Mouse (Mus musculus): Measurements from ENCODE around the gene Gkap1. TPM values are rescaled to one million over a fixed set of nuclear protein-coding genes. Genes with fewer than 3 reads are reported as not detected.

Gkap1 gene
- 32.1 and 34.1 TPM in 2 replicates for polyA plus RNA-seq (2014; fragmentation: Nextera tagmentation; extraction: Ambion mirVana)

GRCm38 (mm10) chr13:58275599-58275998, at the start of gene Gkap1:
Gkap1 (minus strand) TSS chr13:58275699.
- Histone ChIP-seq H3K4me2 (ENCODE audit: low read length) (peak within 1 kb of the TSS; percentile 80), H3K27ac (replicated peaks in 1 of 2; ENCODE audit: control insufficient read depth in 1 of 2, insufficient read depth in 1 of 2, low read depth in 2 of 2, low read length in 2 of 2) (peak within 1 kb of the TSS; percentile 13 to 80), H3K27me3 (ENCODE audit: control insufficient read depth, insufficient read depth, low read length) (peaks cover 8% of the 10 kb centered on the region), H3K9ac (ENCODE audit: low read length) (peak within 1 kb of the TSS; percentile 91), H3K4me3 (ENCODE audit: control insufficient read depth in 1 of 2, insufficient read depth in 1 of 2, low read depth in 1 of 2, low read length in 2 of 2) (peak within 1 kb of the TSS; percentile 93 to 96), H3K36me3 (ENCODE audit: control insufficient read depth, insufficient read depth, low read length) (no peaks in the 10 kb centered on the region), H3K4me1 (ENCODE audit: control insufficient read depth in 2 of 2, insufficient read depth in 2 of 2, low read length in 2 of 2) (peaks cover 4 to 13% of the 10 kb centered on the region in 2 experiments), H3K9me3 (ENCODE audit: control insufficient read depth, low read length) (no peaks in the 10 kb centered on the region)
- WGBS: 74% methylated on average over 8 of the region's 8 CpGs
- ATAC-seq (ENCODE audit: insufficient number of reproducible peaks, insufficient read depth, low FRiP score, low read depth): no peak

- 64% methylated on average over 2 of the region's 2 CpGs for WGBS
- no peak for ATAC-seq (ENCODE audit: insufficient number of reproducible peaks, insufficient read depth, low FRiP score, low read depth)
- H3K9me3 ChIP-seq (ENCODE audit: control insufficient read depth, low read length): no peaks in the 10 kb centered on the region
Observed at GRCm38 (mm10) chr13:58317768-58318167, 42.3 kb upstream of the Gkap1 start.

DNA sequence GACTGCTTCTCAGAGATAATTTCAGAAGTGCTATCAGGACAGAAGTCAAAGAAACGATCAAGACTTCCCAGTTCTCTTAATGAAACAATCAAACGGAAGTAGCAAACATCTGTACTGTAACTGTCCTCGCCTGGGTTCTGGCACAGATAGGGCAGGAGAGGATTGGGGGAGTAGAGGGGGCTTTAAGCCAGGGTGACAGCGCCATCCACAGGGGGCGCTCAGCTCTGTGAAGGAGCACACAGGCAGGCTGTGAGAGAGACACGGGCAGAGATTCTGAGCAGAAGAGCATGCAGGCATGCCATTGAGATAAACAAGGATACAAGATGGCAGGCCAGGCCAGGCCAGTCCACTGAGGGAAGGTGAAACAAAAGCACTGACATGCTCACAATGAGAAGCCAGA, 39.5 kb upstream of the Gkap1 start:
- no peak for ATAC-seq (ENCODE audit: insufficient number of reproducible peaks, insufficient read depth, low FRiP score, low read depth)

More at GRCm38 (mm10) chr13:58317768-58318167, 42.3 kb upstream of the Gkap1 start:
- Histone ChIP-seq H3K9ac (ENCODE audit: low read length) (no peak overlapping the region), H3K27ac (replicated peaks in 1 of 2; ENCODE audit: control insufficient read depth in 1 of 2, insufficient read depth in 1 of 2, low read depth in 2 of 2, low read length in 2 of 2) (no peak overlapping the region), H3K36me3 (ENCODE audit: control insufficient read depth, insufficient read depth, low read length) (no peaks in the 10 kb centered on the region), H3K4me3 (ENCODE audit: control insufficient read depth in 1 of 2, insufficient read depth in 1 of 2, low read depth in 1 of 2, low read length in 2 of 2) (no peak overlapping the region), H3K4me2 (ENCODE audit: low read length) (no peak overlapping the region), H3K4me1 (ENCODE audit: control insufficient read depth in 2 of 2, insufficient read depth in 2 of 2, low read length in 2 of 2) (no peaks in the 10 kb centered on the region), H3K27me3 (ENCODE audit: control insufficient read depth, insufficient read depth, low read length) (no peaks in the 10 kb centered on the region)

DNA sequence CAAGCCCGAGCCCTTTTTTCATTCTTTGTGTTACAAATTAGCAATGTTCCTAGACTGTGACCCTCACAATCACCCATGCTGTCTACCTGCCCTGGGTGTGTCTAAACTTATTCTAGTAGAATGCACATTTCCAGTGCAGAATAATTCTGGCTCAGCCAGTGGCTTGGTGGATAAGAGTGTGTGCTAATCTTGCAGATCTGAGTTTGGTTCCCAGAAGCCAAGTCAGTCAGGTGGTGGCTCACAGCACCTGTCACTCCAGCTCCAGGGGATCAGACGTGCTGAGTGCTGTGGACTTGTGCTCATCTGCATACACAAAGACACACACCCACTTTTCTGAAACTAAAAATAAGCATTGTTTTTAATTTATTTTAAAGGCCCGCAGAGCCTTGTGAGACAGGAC, 38.3 kb upstream of the Gkap1 start:
- no peak overlapping the region for H3K4me2 ChIP-seq (ENCODE audit: low read length)
- no peak for ATAC-seq (ENCODE audit: insufficient number of reproducible peaks, insufficient read depth, low FRiP score, low read depth)
- no peaks in the 10 kb centered on the region for H3K9me3 ChIP-seq (ENCODE audit: control insufficient read depth, low read length)
- no peaks in the 10 kb centered on the region for H3K36me3 ChIP-seq (ENCODE audit: control insufficient read depth, insufficient read depth, low read length)
- no peaks in the 10 kb centered on the region for H3K27me3 ChIP-seq (ENCODE audit: control insufficient read depth, insufficient read depth, low read length)
- H3K9ac ChIP-seq (ENCODE audit: low read length): no peak overlapping the region
- H3K4me1 ChIP-seq (ENCODE audit: control insufficient read depth in 2 of 2, insufficient read depth in 2 of 2, low read length in 2 of 2): no peaks in the 10 kb centered on the region
- WGBS: 76% methylated on average over 3 of the region's 3 CpGs
- H3K27ac ChIP-seq (replicated peaks in 1 of 2; ENCODE audit: control insufficient read depth in 1 of 2, insufficient read depth in 1 of 2, low read depth in 2 of 2, low read length in 2 of 2): no peak overlapping the region
- H3K4me3 ChIP-seq (ENCODE audit: control insufficient read depth in 1 of 2, insufficient read depth in 1 of 2, low read depth in 1 of 2, low read length in 2 of 2): no peak overlapping the region

More for the DNA sequence above, 39.5 kb upstream of the Gkap1 start:
- WGBS: 45% methylated on average over 6 of the region's 6 CpGs
- Histone ChIP-seq H3K4me3 (ENCODE audit: control insufficient read depth in 1 of 2, insufficient read depth in 1 of 2, low read depth in 1 of 2, low read length in 2 of 2) (no peak overlapping the region), H3K9me3 (ENCODE audit: control insufficient read depth, low read length) (no peaks in the 10 kb centered on the region), H3K9ac (ENCODE audit: low read length) (no peak overlapping the region), H3K4me2 (ENCODE audit: low read length) (no peak overlapping the region), H3K4me1 (ENCODE audit: control insufficient read depth in 2 of 2, insufficient read depth in 2 of 2, low read length in 2 of 2) (no peaks in the 10 kb centered on the region), H3K36me3 (ENCODE audit: control insufficient read depth, insufficient read depth, low read length) (no peaks in the 10 kb centered on the region), H3K27me3 (ENCODE audit: control insufficient read depth, insufficient read depth, low read length) (no peaks in the 10 kb centered on the region), H3K27ac (replicated peaks in 1 of 2; ENCODE audit: control insufficient read depth in 1 of 2, insufficient read depth in 1 of 2, low read depth in 2 of 2, low read length in 2 of 2) (no peak overlapping the region)

GRCm38 (mm10) chr13:58311351-58311750, 35.9 kb upstream of the Gkap1 start:
- H3K27ac ChIP-seq (replicated peaks in 1 of 2; ENCODE audit: control insufficient read depth in 1 of 2, insufficient read depth in 1 of 2, low read depth in 2 of 2, low read length in 2 of 2): no peak overlapping the region

DNA sequence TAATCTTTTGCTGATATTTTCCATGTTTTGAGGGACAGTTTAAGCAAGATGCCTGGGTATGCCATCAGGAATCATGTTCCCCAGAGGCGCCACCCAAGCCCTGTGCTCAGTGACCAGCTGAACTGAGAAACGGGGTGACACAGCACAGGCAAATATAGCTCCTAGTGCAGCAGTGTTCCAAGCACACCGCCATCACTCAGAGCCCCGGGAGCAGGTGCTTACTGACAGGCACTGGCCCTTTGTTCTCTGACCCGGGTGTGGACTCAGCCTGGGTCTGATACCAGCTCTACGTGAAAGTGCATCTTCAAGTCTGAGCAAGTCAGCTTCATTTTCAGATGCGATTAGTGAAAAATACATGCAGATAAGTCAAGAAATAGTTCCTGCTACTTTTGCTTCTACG, 34.0 kb upstream of the Gkap1 start:
- H3K4me1 ChIP-seq (ENCODE audit: control insufficient read depth in 2 of 2, insufficient read depth in 2 of 2, low read length in 2 of 2): no peaks in the 10 kb centered on the region
- no peak overlapping the region for H3K9ac ChIP-seq (ENCODE audit: low read length)
- no peaks in the 10 kb centered on the region for H3K36me3 ChIP-seq (ENCODE audit: control insufficient read depth, insufficient read depth, low read length)
- no peak overlapping the region for H3K4me2 ChIP-seq (ENCODE audit: low read length)
- no peak overlapping the region for H3K4me3 ChIP-seq (ENCODE audit: control insufficient read depth in 1 of 2, insufficient read depth in 1 of 2, low read depth in 1 of 2, low read length in 2 of 2)
- no peaks in the 10 kb centered on the region for H3K27me3 ChIP-seq (ENCODE audit: control insufficient read depth, insufficient read depth, low read length)
- no peak overlapping the region for H3K27ac ChIP-seq (replicated peaks in 1 of 2; ENCODE audit: control insufficient read depth in 1 of 2, insufficient read depth in 1 of 2, low read depth in 2 of 2, low read length in 2 of 2)
- H3K9me3 ChIP-seq (ENCODE audit: control insufficient read depth, low read length): no peaks in the 10 kb centered on the region
- ATAC-seq (ENCODE audit: insufficient number of reproducible peaks, insufficient read depth, low FRiP score, low read depth): no peak
- 51% methylated on average over 8 of the region's 8 CpGs for WGBS

More at GRCm38 (mm10) chr13:58311351-58311750, 35.9 kb upstream of the Gkap1 start:
- Histone ChIP-seq H3K4me3 (ENCODE audit: control insufficient read depth in 1 of 2, insufficient read depth in 1 of 2, low read depth in 1 of 2, low read length in 2 of 2) (no peak overlapping the region), H3K4me2 (ENCODE audit: low read length) (no peak overlapping the region), H3K9me3 (ENCODE audit: control insufficient read depth, low read length) (no peaks in the 10 kb centered on the region), H3K36me3 (ENCODE audit: control insufficient read depth, insufficient read depth, low read length) (no peaks in the 10 kb centered on the region), H3K27me3 (ENCODE audit: control insufficient read depth, insufficient read depth, low read length) (no peaks in the 10 kb centered on the region), H3K9ac (ENCODE audit: low read length) (no peak overlapping the region), H3K4me1 (ENCODE audit: control insufficient read depth in 2 of 2, insufficient read depth in 2 of 2, low read length in 2 of 2) (no peaks in the 10 kb centered on the region)
- 53% methylated on average over 3 of the region's 3 CpGs for WGBS
- ATAC-seq (ENCODE audit: insufficient number of reproducible peaks, insufficient read depth, low FRiP score, low read depth): no peak

- Histone ChIP-seq H3K27me3 (ENCODE audit: control insufficient read depth, insufficient read depth, low read length) (no peaks in the 10 kb centered on the region), H3K9me3 (ENCODE audit: control insufficient read depth, low read length) (no peaks in the 10 kb centered on the region), H3K4me1 (ENCODE audit: control insufficient read depth in 2 of 2, insufficient read depth in 2 of 2, low read length in 2 of 2) (no peaks in the 10 kb centered on the region), H3K9ac (ENCODE audit: low read length) (no peak overlapping the region), H3K36me3 (ENCODE audit: control insufficient read depth, insufficient read depth, low read length) (no peaks in the 10 kb centered on the region), H3K4me2 (ENCODE audit: low read length) (no peak overlapping the region), H3K4me3 (ENCODE audit: control insufficient read depth in 1 of 2, insufficient read depth in 1 of 2, low read depth in 1 of 2, low read length in 2 of 2) (no peak overlapping the region), H3K27ac (replicated peaks in 1 of 2; ENCODE audit: control insufficient read depth in 1 of 2, insufficient read depth in 1 of 2, low read depth in 2 of 2, low read length in 2 of 2) (no peak overlapping the region)
- 87% methylated on average over 5 of the region's 5 CpGs for WGBS
- no peak for ATAC-seq (ENCODE audit: insufficient number of reproducible peaks, insufficient read depth, low FRiP score, low read depth)
Observed at GRCm38 (mm10) chr13:58307453-58307852, 32.0 kb upstream of the Gkap1 start.

DNA sequence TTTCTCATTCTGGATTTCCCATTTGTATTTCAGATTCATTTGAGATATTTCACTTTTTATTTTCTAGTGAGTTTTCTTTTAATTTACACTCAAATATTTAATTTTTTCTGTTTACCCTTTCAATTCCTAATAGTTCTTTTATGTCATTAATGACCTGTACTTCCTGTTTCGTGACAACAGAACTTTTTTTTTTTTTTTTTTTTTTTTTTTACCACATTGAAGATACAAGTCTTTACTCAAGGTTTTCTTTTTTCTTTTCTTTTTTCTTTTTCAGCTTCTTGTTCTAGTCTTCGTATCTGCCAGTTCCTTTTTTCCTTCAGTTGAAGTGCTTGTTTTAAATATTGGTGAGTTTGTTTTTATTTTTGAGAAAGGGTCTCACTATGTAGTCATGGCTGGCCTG, 29.7 kb upstream of the Gkap1 start:
- no peaks in the 10 kb centered on the region for H3K27me3 ChIP-seq (ENCODE audit: control insufficient read depth, insufficient read depth, low read length)
- WGBS: 88% methylated on average over 2 of the region's 2 CpGs
- H3K36me3 ChIP-seq (ENCODE audit: control insufficient read depth, insufficient read depth, low read length): no peaks in the 10 kb centered on the region
- no peaks in the 10 kb centered on the region for H3K9me3 ChIP-seq (ENCODE audit: control insufficient read depth, low read length)
- no peak overlapping the region for H3K9ac ChIP-seq (ENCODE audit: low read length)
- H3K4me2 ChIP-seq (ENCODE audit: low read length): no peak overlapping the region
- no peak overlapping the region for H3K4me3 ChIP-seq (ENCODE audit: control insufficient read depth in 1 of 2, insufficient read depth in 1 of 2, low read depth in 1 of 2, low read length in 2 of 2)
- no peak overlapping the region for H3K27ac ChIP-seq (replicated peaks in 1 of 2; ENCODE audit: control insufficient read depth in 1 of 2, insufficient read depth in 1 of 2, low read depth in 2 of 2, low read length in 2 of 2)
- no peaks in the 10 kb centered on the region for H3K4me1 ChIP-seq (ENCODE audit: control insufficient read depth in 2 of 2, insufficient read depth in 2 of 2, low read length in 2 of 2)
- no peak for ATAC-seq (ENCODE audit: insufficient number of reproducible peaks, insufficient read depth, low FRiP score, low read depth)
